In the genomic region with DNA sequence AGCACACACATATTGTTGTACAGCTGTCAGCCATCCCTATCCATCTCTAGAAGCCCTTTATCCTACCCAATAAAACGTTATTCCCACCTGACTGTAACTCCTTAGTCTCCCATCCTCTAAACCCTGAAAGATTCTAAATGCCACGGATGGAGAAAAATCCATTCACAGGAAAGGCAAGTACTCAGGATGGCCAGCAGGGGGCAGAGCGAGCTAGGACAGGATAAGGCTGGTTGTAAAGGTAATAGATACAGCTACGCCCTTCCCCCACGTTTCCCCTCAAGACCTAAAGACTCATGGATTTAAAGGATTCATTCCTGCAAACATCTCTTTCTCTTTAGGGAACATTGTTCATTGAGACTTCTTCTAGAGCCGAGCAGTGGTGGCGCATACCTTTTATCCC, we compare ENCODE assay signal across 8 mouse cellular contexts. TPM values are rescaled to one million over a fixed set of nuclear protein-coding genes. Genes with fewer than 3 reads are reported as not detected.
DNase-seq lines count a peak whose midpoint lies in the region; ATAC-seq and TF ChIP-seq lines count a peak whose summit lies in the region.

No protein-coding gene starts in this region.

- H3K27ac ChIP-seq in intestine, embryonic 14.5 days (ENCODE audit: low read depth) = no peak overlapping the region
- H3K27ac ChIP-seq in intestine, embryonic 16.5 days (ENCODE audit: low read length) = no peak overlapping the region
- H3K27ac ChIP-seq in limb, embryonic 14.5 days (replicated peaks; ENCODE audit: low read depth, low read length) = no peak overlapping the region

- TF ChIP-seq POLR2A in limb, embryonic 14.5 days (IDR thresholded peaks at IDR 0.05; ENCODE audit: borderline replicate concordance, extremely low read depth, insufficient read depth, insufficient read length) = no peak

- peak; percentile 81 for DNase-seq in intestine, embryonic 14.5 days (ENCODE audit: low spot score)
- peak; percentile 55 for DNase-seq in MEL-GATA-1-ER (ENCODE audit: extremely low read depth, low read depth)
- DNase-seq in cerebellum, postnatal 36 days = peak; percentile 58 to 64
- peak; percentile 77 for DNase-seq in heart, postnatal 4 days
- peak; percentile 78 for DNase-seq in limb, embryonic 14.5 days (ENCODE audit: low spot score)
- peak; percentile 76 for DNase-seq in naive thymus-derived CD4-positive, alpha-beta T cell, adult 2 months (ENCODE audit: low read depth)
- DNase-seq in thymus, postnatal 14 days = peak; percentile 66

- no peak overlapping the region for H3K9ac ChIP-seq in intestine, embryonic 14.5 days (ENCODE audit: low read length)
- H3K9ac ChIP-seq in intestine, embryonic 16.5 days (ENCODE audit: low read depth, low read length) = no peak overlapping the region
- no peak overlapping the region for H3K9ac ChIP-seq in limb, embryonic 14.5 days (ENCODE audit: low read depth, low read length, severe bottlenecking)

- no peak for ATAC-seq in intestine, embryonic 14.5 days (replicated peaks; ENCODE audit: low FRiP score, low TSS enrichment, low read depth)
- no peak for ATAC-seq in intestine, embryonic 16.5 days
- ATAC-seq in limb, embryonic 14.5 days (ENCODE audit: low FRiP score, low read depth) = no peak

- H3K9me3 ChIP-seq in intestine, embryonic 14.5 days (ENCODE audit: control insufficient read depth, low read length) = no peaks in the 10 kb centered on the region
- no peaks in the 10 kb centered on the region for H3K9me3 ChIP-seq in intestine, embryonic 16.5 days (ENCODE audit: control insufficient read depth, low read length)
- H3K9me3 ChIP-seq in limb, embryonic 14.5 days (ENCODE audit: control insufficient read depth, low read length) = no peaks in the 10 kb centered on the region

- no peak overlapping the region for H3K4me2 ChIP-seq in intestine, embryonic 14.5 days (ENCODE audit: low read length)
- H3K4me2 ChIP-seq in intestine, embryonic 16.5 days (ENCODE audit: low read depth, low read length) = no peak overlapping the region
- no peak overlapping the region for H3K4me2 ChIP-seq in limb, embryonic 14.5 days (replicated peaks; ENCODE audit: low read depth, low read length, severe bottlenecking)

- WGBS in intestine, embryonic 14.5 days = 23% methylated on average over 7 of the region's 7 CpGs
- WGBS in intestine, embryonic 16.5 days = 20% methylated on average over 7 of the region's 7 CpGs
- WGBS in limb, embryonic 14.5 days = 21% methylated on average over 7 of the region's 7 CpGs

- H3K4me3 ChIP-seq in intestine, embryonic 14.5 days (ENCODE audit: low read depth, low read length) = no peak overlapping the region
- H3K4me3 ChIP-seq in intestine, embryonic 16.5 days (ENCODE audit: low read length) = no peak overlapping the region
- H3K4me3 ChIP-seq in limb, embryonic 14.5 days (replicated peaks; ENCODE audit: low read length) = no peak overlapping the region

- no peaks in the 10 kb centered on the region for H3K36me3 ChIP-seq in intestine, embryonic 14.5 days (ENCODE audit: control insufficient read depth, insufficient read depth, low read length)
- H3K36me3 ChIP-seq in intestine, embryonic 16.5 days (ENCODE audit: control insufficient read depth, insufficient read depth, low read length) = no peaks in the 10 kb centered on the region
- no peaks in the 10 kb centered on the region for H3K36me3 ChIP-seq in limb, embryonic 14.5 days (ENCODE audit: control insufficient read depth, insufficient read depth, low read length)

- no peaks in the 10 kb centered on the region for H3K27me3 ChIP-seq in intestine, embryonic 14.5 days (replicated peaks; ENCODE audit: control insufficient read depth, insufficient read depth, low read length)
- H3K27me3 ChIP-seq in intestine, embryonic 16.5 days (replicated peaks; ENCODE audit: control insufficient read depth, insufficient read depth, low read length) = no peaks in the 10 kb centered on the region
- no peaks in the 10 kb centered on the region; the same call in 1 of the 2 replicates for H3K27me3 ChIP-seq in limb, embryonic 14.5 days (ENCODE audit: control insufficient read depth, insufficient read depth, low read length)

- no peaks in the 10 kb centered on the region for H3K4me1 ChIP-seq in intestine, embryonic 14.5 days (replicated peaks; ENCODE audit: control insufficient read depth, insufficient read depth, low read length)
- H3K4me1 ChIP-seq in intestine, embryonic 16.5 days (ENCODE audit: control insufficient read depth, insufficient read depth, low read length) = no peaks in the 10 kb centered on the region
- no peaks in the 10 kb centered on the region for H3K4me1 ChIP-seq in limb, embryonic 14.5 days (ENCODE audit: control insufficient read depth, insufficient read depth, low read length)

RNA-seq across cellular contexts. Expression of a gene that starts 34.0 kb away (rescaled TPM):
- polyA plus RNA-seq in intestine, embryonic 14.5 days (2014; fragmentation: Nextera tagmentation; extraction: Ambion mirVana) = 4.8 TPM in 2 replicates
- 8.7 and 10.3 TPM in 2 replicates for polyA plus RNA-seq in intestine, embryonic 16.5 days (2015; fragmentation: Nextera tagmentation; extraction: Ambion mirVana)
- total RNA-seq in heart, postnatal 4 days (2021) = 10 to 100 TPM; 16.7 to 19.5 TPM
- polyA plus RNA-seq in limb, embryonic 14.5 days (2012; rRNA removed) = 7.8 and 11.9 TPM in 2 replicates
- polyA plus RNA-seq in limb, embryonic 14.5 days (2014; fragmentation: Nextera tagmentation; extraction: Ambion mirVana) = 2.5 and 5.5 TPM in 2 replicates

RNA-seq across cellular contexts. Expression of a gene that starts 38.4 kb away (rescaled TPM):
- polyA plus RNA-seq in intestine, embryonic 14.5 days (2014; fragmentation: Nextera tagmentation; extraction: Ambion mirVana) = 26.6 and 30.9 TPM in 2 replicates
- polyA plus RNA-seq in intestine, embryonic 16.5 days (2015; fragmentation: Nextera tagmentation; extraction: Ambion mirVana) = 41.8 and 44.3 TPM in 2 replicates
- not detected for total RNA-seq in heart, postnatal 4 days (2021)
- polyA plus RNA-seq in limb, embryonic 14.5 days (2012; rRNA removed) = 0.04 TPM in 1 of 2 replicates, not detected in the other
- polyA plus RNA-seq in limb, embryonic 14.5 days (2014; fragmentation: Nextera tagmentation; extraction: Ambion mirVana) = not detected in 2 replicates

RNA-seq across cellular contexts. Expression of a gene that starts 39.3 kb away (rescaled TPM):
- 17.2 and 19.1 TPM in 2 replicates for polyA plus RNA-seq in intestine, embryonic 14.5 days (2014; fragmentation: Nextera tagmentation; extraction: Ambion mirVana)
- 17.3 and 17.4 TPM in 2 replicates for polyA plus RNA-seq in intestine, embryonic 16.5 days (2015; fragmentation: Nextera tagmentation; extraction: Ambion mirVana)
- 10 to 100 TPM; 23.2 to 23.8 TPM for total RNA-seq in heart, postnatal 4 days (2021)
- 5.1 and 10.0 TPM in 2 replicates for polyA plus RNA-seq in limb, embryonic 14.5 days (2012; rRNA removed)
- polyA plus RNA-seq in limb, embryonic 14.5 days (2014; fragmentation: Nextera tagmentation; extraction: Ambion mirVana) = 12.4 and 14.0 TPM in 2 replicates

RNA-seq across cellular contexts. Expression of a gene that starts 52.0 kb away (rescaled TPM):
- 0.39 TPM in 1 of 2 replicates, not detected in the other for polyA plus RNA-seq in intestine, embryonic 14.5 days (2014; fragmentation: Nextera tagmentation; extraction: Ambion mirVana)
- 0.43 and 0.51 TPM in 2 replicates for polyA plus RNA-seq in intestine, embryonic 16.5 days (2015; fragmentation: Nextera tagmentation; extraction: Ambion mirVana)
- total RNA-seq in heart, postnatal 4 days (2021) = 10 to 100 TPM; 71.7 to 82.2 TPM
- 35.5 and 59.3 TPM in 2 replicates for polyA plus RNA-seq in limb, embryonic 14.5 days (2012; rRNA removed)
- 2.4 and 2.5 TPM in 2 replicates for polyA plus RNA-seq in limb, embryonic 14.5 days (2014; fragmentation: Nextera tagmentation; extraction: Ambion mirVana)

Comparison
In these comparisons a context has a peak if more than half of its experiments do, and no peak if none do; other contexts are left out.
1. RNA of a gene that starts 38.4 kb away (polyA plus RNA-seq): 41.8 to 44.3 TPM in intestine, embryonic 16.5 days and 26.6 to 30.9 TPM in intestine, embryonic 14.5 days; 0.04 TPM in limb, embryonic 14.5 days; every median in the first group is over 10 times any median in the second.
2. Peak in every context shown above with its lines, with median percentiles within 50 percentile points of each other: DNase-seq.